Mouse (Mus musculus) erythroblast, adult 5-6 weeks (primary cell): Measurements from ENCODE around the gene Tmem129. TPM values are rescaled to one million over a fixed set of nuclear protein-coding genes. Genes with fewer than 3 reads are reported as not detected.

Experiments used
- ATAC-seq: replicated peaks from 2 replicates; pipeline ENCODE4 v1.8.0; 2016; ENCODE audit warnings: moderate number of reproducible peaks, mild to moderate bottlenecking, moderate TSS enrichment, inconsistent platforms; ENCODE audit not compliant: poor library complexity, low FRiP score, severe bottlenecking
- total RNA-seq, 2 experiments: library from RNA; stranded (forward) in 1 of 2; stranded (reverse) in 1 of 2; fragments of 150-400 nt in 1 of 2; fragments of 200-764, 138-1000 nt in 1 of 2; gene quantifications; 2 replicates each; pipeline versions ENCODE4 v1.2.3 to v1.2.4; 2015 to 2017; ENCODE audit warnings: low replicate concordance in 2 of 2

Tmem129 gene
- total RNA-seq, 2 experiments from 2014 or later = 10.1 to 12.3 TPM

DNA sequence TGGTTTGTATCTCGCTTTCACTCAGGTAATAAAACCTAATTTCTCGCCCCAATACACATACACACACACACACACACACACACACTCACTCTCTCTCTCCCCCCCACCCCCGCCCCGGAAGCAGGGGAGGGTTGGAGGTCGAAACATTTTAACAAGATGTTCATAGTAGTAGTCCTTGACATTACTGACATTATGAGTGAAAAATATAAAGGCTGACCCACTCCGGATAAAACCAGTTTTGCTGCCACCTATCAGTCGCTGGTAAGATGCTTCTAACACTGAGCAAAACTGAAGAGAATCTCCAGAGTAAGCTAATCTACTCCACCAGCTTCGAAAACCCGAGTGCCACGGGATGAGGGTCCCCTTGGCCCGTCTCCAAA, 6.7 kb downstream of the Tmem129 start:
- ATAC-seq = no peak

- no peak for ATAC-seq
Observed at GRCm38 (mm10) chr5:33651017-33651416, 7.2 kb downstream of the Tmem129 start.

- peak; percentile 83 for ATAC-seq
Observed at GRCm38 (mm10) chr5:33640652-33641051, 17.6 kb downstream of the Tmem129 start.

DNA sequence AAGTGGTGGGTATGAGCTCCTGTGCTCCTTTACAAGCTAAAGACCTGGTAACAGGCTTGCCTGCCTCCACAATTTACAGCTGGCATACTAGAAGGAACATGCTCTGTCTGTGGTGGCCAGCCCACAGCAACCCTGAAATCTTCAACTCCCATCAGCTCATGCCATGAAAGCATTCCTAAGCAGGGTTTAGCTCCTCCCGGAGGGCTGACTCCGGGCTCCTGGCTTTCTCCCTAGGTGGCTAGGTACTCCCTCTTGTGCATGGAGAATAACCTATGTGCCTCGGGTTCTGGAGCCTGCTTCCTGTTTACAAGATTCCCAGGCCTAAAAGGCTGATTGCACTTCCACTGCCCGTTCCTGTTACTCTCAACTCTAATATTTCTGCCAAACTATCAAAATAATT, 19.4 kb downstream of the Tmem129 start:
- ATAC-seq = no peak

GRCm38 (mm10) chr5:33637606-33638350, 20.4 kb downstream of the Tmem129 start:
- no peak for ATAC-seq

- ATAC-seq = no peak
Observed at GRCm38 (mm10) chr5:33635361-33635760, 22.9 kb downstream of the Tmem129 start.

DNA sequence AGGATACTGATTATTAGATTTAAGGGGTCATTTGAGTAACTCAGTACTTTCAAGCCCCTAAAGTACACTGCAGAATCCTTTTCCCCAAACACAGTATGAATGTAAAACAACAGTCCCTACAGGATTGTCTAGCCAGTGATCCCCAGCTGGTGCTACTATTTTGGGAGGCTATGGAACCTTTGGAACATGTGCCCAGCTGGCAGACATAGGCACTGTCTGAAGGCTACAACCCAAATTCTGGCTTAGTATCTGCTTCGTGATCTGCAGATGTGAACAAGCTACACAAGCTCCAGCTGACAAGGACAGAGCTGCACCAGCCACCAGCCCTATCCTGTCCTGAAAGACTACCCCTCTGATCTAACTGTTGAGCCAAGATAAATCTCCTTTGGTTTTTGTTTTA, 25.7 kb downstream of the Tmem129 start:
- no peak for ATAC-seq

- ATAC-seq = peak; percentile 21; the same call in 1 of the 2 replicates
Observed at GRCm38 (mm10) chr5:33630615-33631014, 27.6 kb downstream of the Tmem129 start.

- ATAC-seq = peak; percentile 78
Observed at GRCm38 (mm10) chr5:33630061-33630460, 28.2 kb downstream of the Tmem129 start.

GRCm38 (mm10) chr5:33629301-33629987, 28.8 kb downstream of the Tmem129 start, which contains the start of the genes Fam53a and Gm9903:
Gene Fam53a (minus strand): TSS chr5:33629635.
Gene Gm9903 (plus strand): TSS chr5:33629925.
- ATAC-seq = peak; percentile 91

DNA sequence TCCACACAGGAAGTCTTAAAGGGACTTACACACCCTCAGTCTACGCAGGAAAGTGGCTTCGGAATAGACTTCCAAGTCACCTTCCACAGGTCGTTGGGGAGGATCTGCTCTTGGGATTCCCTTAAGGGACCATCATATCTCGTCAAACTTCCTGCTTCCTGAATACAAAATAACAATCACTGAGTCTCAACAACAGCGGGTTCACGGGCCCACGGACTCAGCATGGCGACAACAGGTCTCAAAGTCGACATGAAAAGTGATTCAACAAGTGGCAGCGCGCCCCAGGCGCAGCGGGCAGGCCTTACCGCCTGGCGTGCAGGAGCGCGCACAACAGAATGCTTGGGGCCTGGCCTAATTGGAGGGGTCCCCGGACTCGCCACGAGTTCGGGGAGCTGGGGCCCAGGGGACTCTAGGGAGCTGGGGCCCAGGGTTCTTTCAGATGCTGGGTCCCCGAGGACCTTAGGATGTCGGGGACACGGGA, 29.4 kb downstream of the Tmem129 start:
- peak; percentile 33 for ATAC-seq

DNA sequence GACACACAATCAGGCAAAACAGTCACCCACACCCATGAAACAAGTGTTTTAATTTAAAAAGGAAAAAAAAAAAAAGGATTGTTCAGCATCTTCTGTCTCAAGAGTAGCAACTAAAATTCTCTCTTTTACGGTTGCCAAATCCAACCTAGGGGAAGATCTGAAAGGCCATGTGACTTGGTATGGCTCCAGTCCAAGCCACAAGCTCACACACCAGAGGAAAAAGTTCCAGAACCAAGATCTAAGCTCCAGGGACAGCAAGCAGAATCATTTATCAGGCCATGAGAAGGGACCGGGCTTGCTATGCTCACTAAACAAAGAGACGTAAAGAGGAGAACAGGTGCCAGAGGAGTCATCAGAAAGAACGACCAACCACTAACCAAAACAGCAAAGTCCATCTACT, 30.2 kb downstream of the Tmem129 start:
- no peak for ATAC-seq

- ATAC-seq = no peak
Observed at GRCm38 (mm10) chr5:33623766-33624165, 34.5 kb downstream of the Tmem129 start.

GRCm38 (mm10) chr5:33622671-33623070, 35.5 kb downstream of the Tmem129 start:
- ATAC-seq = no peak

DNA sequence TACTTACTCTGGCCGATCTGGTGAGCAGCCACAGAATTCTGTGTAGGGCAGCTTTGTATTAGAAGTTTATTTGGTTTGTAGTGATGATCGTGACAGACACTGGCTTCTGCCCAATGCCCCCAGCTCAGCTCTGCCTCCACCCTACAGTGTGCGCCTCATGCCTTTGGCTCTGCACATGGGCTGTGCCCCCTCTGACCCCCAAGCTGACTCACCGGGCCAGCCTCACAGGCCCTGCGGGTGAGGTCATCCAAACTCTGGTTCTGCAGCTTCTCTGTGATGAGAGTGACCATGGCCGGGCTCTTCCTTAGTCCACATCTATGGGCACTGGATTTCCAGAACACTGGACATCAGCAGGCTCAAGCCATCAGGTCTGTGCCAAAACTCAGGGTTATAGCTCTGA, 43.8 kb downstream of the Tmem129 start:
- ATAC-seq = no peak

- ATAC-seq = no peak
Observed at GRCm38 (mm10) chr5:33611795-33612194, 46.4 kb downstream of the Tmem129 start.

DNA sequence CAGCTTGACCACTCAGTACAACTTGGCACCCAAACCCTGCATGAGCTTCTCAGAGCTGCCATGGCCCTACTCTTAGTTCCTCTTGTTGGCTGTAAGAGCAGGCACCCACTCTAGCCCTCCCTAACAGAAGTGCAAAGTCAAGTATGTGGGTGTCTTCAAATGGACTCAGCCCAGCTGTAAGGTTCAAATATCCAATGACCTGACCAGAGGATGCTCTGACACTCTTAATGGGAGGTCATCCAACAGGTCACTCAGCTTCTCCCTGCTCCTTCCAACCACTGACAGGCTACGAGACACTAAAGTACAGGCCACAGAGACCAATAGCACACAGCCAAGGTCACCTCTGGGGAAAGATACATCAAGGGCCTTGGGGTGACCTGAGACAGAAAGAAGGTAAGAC, 49.0 kb downstream of the Tmem129 start:
- no peak for ATAC-seq

- ATAC-seq = no peak
Observed at GRCm38 (mm10) chr5:33607434-33607833, 50.8 kb downstream of the Tmem129 start.

DNA sequence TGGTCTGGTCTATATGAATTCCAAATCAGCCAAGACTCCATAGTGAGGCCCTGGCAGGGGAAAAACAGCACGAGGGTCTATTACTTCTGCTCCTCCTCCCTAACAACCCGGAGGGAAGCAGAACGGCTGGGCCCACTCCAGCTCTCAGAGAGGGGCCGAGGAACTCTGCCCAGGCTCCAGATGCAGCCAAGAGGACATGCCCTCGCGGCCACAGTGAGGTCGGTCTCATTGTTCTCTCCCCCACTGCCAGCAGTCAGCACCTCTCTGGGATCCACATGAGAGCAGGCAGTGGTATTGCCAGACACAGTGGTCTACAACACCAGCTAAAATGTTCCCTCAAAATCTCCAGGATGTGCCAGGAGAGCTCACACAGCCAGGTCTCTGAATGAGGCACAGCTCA, 51.6 kb downstream of the Tmem129 start:
- no peak for ATAC-seq

DNA sequence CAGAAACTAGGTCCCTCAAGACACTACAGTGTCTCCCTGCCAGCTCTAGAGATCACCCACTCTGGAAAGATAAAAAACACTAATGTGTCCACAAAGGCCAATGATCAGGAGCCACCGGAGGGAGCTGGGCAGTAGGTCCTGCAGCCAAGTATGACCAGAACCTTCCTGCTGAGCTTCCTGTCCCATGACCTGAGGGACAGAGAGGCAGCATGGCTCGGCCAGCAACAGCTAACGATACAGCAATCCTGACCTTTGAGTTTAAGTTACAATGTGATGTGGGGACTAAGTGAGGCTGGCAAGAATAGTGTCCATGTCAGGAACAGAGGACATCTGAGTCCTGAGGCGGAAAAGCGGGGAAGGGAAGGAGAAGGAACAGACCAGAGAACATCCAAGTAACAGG, 52.9 kb downstream of the Tmem129 start:
- no peak for ATAC-seq
